Mouse (Mus musculus): ENCODE measurements around the gene Neurl1a.

GRCm38 (mm10) chr19:47184221-47184620, 5.6 kb downstream of the Neurl1a start:
- no peak for TF ChIP-seq GATA1 (IDR thresholded peaks at IDR 0.05; ENCODE audit: low read length)
- no peak for TF ChIP-seq TAL1 (IDR thresholded peaks at IDR 0.05; ENCODE audit: low read length)
